Mouse (Mus musculus): ENCODE measurements around the gene Zfp3.

DNA sequence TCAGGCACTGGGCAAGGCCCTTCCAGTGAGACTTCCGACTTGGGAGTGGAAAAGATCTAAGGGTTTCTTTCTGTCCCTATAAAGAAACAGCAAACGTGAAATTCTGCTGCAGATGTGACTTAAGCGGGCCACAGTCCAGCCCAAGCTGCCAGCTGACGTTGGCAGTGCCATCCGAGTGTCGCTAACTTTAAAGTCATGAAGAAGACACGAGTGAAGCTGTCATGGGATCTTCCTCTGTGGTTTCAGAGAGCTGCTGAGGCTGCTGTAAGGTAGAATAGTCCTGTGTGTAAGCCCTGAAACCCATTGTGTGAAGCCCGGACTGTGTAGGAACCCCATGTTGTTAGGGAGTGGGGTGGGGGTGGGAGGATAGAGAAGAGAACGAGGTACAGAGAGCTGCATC is 1.4 kb upstream of the Zfp3 start:
- no peak for TF ChIP-seq GATA1 (IDR thresholded peaks at IDR 0.05; ENCODE audit: borderline replicate concordance, low read length)
- TF ChIP-seq FLI1 (IDR thresholded peaks at IDR 0.05; ENCODE audit: low read length): no peak
